Mouse (Mus musculus): ENCODE measurements around the gene Coq10a.

- TF ChIP-seq CTCF (IDR thresholded peaks at IDR 0.05; ENCODE audit: low read depth) (no peak), EP300 (IDR thresholded peaks at IDR 0.05; ENCODE audit: low read depth) (no peak)
Measured at GRCm38 (mm10) chr10:128321641-128322040, 47.2 kb downstream of the Coq10a start.
